Mouse (Mus musculus) heart, postnatal 0 days (tissue): Measurements from ENCODE around the gene Erf.

Experiments
- CTCF ChIP-seq: IDR thresholded peaks from 2 replicates; pipeline ENCODE4 v1.5.1; 2016; ENCODE audit warnings: antibody characterized with exemption, control low read depth, low read depth
- EP300 ChIP-seq: IDR thresholded peaks from 2 replicates; pipeline ENCODE4 v1.6.1; 2016; ENCODE audit warnings: antibody characterized with exemption, low read depth

DNA sequence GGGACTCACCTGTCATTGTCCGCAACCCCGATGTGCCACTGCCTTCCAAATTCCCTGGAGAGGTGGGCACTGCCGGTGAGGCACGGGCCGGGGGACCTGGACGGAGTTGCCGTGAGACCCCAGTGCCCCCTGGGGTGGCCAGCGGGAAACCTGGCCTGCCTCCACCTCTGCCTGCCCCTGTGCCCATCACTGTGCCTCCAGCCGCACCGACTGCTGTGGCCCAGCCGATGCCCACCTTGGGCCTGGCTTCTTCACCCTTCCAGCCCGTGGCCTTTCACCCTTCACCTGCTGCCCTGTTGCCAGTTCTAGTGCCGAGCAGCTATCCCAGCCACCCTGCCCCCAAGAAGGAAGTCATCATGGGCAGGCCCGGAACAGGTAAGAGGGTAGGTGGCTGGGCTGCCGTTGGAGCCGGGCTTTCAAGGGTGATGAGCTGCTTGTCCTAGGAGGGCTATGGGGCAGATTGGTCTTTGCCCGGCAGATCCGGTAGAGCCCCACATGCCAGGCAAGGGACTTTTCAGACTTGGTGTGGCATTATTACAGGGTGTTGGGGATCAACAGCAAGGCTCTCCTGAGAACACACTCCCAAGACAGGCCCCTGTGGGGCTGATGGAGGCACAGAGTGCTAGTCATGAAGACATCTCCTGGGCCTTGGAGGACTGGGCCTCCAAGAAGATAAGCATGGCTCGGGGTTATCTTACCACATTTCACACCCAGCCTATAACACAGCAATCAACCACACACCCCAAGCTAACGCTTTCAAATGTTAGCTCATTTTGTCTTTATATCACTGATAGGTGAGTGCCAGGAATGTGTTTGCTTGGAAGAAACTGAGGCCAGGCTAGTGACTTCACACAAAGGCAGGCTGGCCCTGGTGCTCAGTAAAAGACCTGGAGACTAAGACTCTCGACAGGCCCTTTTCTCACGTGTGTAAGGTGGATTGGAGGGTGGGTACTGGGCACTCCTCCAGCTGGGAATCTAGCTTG is 23.0 kb upstream of the Erf start:
- TF ChIP-seq CTCF (no peak), EP300 (no peak)
